Mouse (Mus musculus) yolk sac, embryonic 10.5 days (tissue): ENCODE data around the gene Bsg.
"Not testable (repeated sequence)": the region's sequence is repeated elsewhere in the genome, so short reads cannot be mapped to it uniquely, and the experiment has no call there.

Experiments
- DNase-seq: peaks from one replicate; pipeline ENCODE4 v3.0.0-alpha.2; 2017; ENCODE audit warnings: low spot score

The Bsg gene

GRCm38 (mm10) chr10:79682916-79683582 is 21.2 kb upstream of the Bsg start:
- DNase-seq, result peak; percentile 82

- peak; percentile 57 for DNase-seq
These were observed 20.3 kb upstream of the Bsg start for GRCm38 (mm10) chr10:79683726-79684640.

- no peak for DNase-seq
These were observed 19.3 kb upstream of the Bsg start for GRCm38 (mm10) chr10:79684770-79685600.

GRCm38 (mm10) chr10:79686219-79686618 is 18.1 kb upstream of the Bsg start:
- DNase-seq, result no peak

GRCm38 (mm10) chr10:79686691-79687090 is 17.6 kb upstream of the Bsg start:
- no peak for DNase-seq

- no peak for DNase-seq
These were observed 16.8 kb upstream of the Bsg start for GRCm38 (mm10) chr10:79687513-79687912.

GRCm38 (mm10) chr10:79688720-79689119 is 15.6 kb upstream of the Bsg start, which contains the start of gene Gzmm:
Gene Gzmm (plus strand): TSS chr10:79689020.
- no peak for DNase-seq

GRCm38 (mm10) chr10:79689178-79689577 is 15.1 kb upstream of the Bsg start:
- no peak for DNase-seq

GRCm38 (mm10) chr10:79691986-79692548 is 12.2 kb upstream of the Bsg start:
- DNase-seq, result no peak

GRCm38 (mm10) chr10:79693580-79694378 is 10.5 kb upstream of the Bsg start:
- no peak for DNase-seq

- no peak for DNase-seq
These were observed 10.0 kb upstream of the Bsg start for GRCm38 (mm10) chr10:79694379-79694655.

- peak; percentile 55 for DNase-seq
These were observed 8.8 kb upstream of the Bsg start for GRCm38 (mm10) chr10:79695231-79696128.

- DNase-seq, result peak; percentile 56
These were observed 8.1 kb upstream of the Bsg start for GRCm38 (mm10) chr10:79696129-79696651.

- DNase-seq, result no peak
These were observed 6.4 kb upstream of the Bsg start for GRCm38 (mm10) chr10:79697916-79698315.

GRCm38 (mm10) chr10:79698459-79698858 is 5.8 kb upstream of the Bsg start:
- no peak for DNase-seq

GRCm38 (mm10) chr10:79700676-79701075 is 3.6 kb upstream of the Bsg start:
- no peak for DNase-seq

GRCm38 (mm10) chr10:79701443-79702129 is 2.7 kb upstream of the Bsg start:
- peak; percentile 75 for DNase-seq

GRCm38 (mm10) chr10:79702970-79703369 is 1.3 kb upstream of the Bsg start:
- not testable (repeated sequence) for DNase-seq

GRCm38 (mm10) chr10:79703541-79703940 is 750 bp upstream of the Bsg start:
- no peak for DNase-seq
